Mouse (Mus musculus) urinary bladder, postnatal 25 days (tissue): ENCODE data around the gene Vipr1.

Experiments
- DNase-seq: peaks from one replicate; pipeline ENCODE4 v3.0.0; 2022; ENCODE audit warnings: low spot score

The Vipr1 gene

DNA sequence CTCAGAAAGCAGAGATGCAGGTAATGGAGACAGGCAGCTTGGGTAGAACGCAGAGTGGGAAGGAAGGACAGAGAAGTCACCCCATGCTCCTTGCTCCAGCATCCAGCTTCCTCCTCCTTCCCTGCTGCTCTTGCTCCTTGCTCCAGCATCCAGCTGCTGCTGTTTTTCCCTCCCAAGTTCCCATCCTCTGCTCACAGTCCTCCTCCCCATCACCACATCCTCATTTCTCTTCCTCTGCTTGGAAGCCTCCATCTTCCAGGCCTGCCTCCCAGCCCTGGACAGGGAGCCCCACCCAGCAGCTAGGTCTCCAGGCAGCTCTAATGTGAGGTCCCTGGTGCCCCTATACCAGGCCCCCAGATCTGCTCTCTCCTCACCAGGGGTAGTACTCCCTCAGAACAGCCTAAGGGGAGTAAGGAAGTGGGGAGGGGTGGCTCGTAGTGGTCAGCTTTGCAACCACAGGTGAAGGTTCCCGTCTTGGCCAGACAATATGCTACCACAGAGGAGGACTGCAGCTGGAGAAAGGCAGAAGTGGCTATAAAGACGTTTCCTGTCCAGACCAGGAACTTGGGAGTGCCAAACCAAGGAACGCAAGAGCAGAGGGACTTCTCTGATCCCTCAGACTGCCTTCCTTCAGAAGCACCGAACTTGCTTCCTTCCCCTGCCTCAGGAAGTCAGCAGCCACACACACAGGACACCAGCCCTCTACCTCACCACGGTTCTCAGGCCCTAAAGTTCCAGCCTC is 6.5 kb upstream of the Vipr1 start:
- DNase-seq = no peak

DNA sequence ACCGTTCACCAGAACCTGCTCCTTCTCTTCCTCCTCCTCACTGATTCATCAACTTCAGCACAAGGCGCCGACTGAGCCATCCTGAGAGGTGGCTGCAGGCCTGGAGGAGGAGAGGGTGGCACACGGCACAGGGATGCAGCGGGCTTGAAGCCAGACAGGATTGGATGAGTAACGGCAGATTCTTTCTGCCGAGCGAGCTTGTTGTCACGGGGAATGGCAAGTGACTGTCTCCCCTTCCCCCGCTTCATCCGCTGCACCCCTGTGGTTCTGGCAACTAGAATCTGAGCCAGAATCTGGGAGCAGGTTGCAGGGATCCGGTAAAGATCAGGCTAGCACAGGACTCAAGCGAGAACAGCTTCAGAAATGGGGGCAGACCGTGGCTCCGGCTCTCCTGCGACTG is 2.7 kb upstream of the Vipr1 start:
- DNase-seq = no peak

DNA sequence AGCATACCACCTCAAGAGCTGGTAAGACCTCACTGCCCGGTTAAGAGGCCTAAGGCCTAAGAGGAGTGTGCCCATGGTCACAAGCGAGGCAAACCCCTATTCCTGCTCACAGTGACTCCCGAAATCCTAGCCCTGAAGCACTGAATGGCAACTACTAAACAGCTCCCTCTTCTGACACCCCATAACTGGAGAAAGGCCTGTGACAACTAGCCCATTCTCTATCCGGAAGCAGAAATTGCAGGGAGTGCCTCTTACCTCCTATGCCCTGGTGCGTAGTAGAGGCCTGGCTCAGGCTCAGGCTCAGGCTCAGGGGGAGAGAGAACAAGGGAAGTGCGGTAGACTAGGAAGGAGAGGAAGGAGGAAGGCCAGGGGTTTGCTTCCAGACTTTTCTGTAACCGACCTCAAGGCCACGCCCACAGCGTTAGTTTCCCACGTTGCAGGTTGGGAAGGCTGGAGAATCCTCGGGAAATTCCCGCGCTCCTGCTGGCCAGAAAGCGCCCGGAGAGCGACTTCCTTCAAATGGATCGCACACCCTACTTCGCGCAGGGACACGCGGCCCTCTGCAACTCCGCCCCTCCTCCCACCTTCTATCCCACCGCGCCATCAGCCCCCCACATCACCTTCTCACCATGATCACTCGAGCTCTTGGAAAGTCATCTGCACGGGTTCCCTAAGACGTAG is 1.1 kb upstream of the Vipr1 start:
- no peak for DNase-seq

DNA sequence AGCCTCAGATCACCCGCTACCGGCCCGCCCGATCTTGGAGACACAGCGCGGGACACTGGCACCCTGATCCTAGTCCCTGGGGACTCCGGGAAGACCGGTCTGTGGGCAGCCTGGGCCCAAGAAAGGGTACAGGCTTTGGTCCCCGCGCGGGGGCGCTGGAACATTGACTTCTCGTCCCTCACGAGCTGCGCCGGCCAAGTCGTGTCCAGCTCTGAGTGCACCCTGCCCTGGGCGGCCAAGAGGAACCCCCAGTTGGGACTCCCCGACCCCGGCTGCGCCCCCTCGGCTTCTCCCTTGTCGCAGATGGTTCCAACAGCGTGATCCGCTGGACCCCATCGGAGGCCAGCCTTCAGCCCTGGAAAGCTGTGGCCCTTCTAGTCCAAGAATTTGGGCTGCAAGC is 515 bp upstream of the Vipr1 start, which contains the start of gene Lyzl4:
Lyzl4 (minus strand) TSS at position 96 of the 400 bp plus-strand sequence.
- DNase-seq = peak; percentile 80

DNA sequence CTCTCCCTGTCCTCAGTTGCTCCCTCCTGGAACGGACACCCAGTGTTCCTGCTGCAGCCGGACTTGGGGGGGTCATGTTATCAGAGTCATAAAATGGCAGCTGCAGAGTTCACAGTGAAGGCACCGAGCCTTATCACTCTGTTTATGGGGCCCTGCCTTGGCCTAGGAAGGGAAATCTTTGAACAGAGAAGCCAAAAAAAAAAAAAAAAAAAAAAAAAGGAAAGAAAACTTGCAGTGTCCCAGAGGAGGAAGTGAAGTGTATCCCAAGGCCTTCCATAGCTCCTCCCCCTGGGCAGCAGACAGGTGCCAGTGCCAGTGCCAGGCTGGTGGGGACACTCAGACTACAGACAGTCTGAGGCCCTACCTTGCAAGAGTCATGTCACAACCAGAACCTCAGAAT is 2.3 kb downstream of the Vipr1 start:
- no peak for DNase-seq

DNA sequence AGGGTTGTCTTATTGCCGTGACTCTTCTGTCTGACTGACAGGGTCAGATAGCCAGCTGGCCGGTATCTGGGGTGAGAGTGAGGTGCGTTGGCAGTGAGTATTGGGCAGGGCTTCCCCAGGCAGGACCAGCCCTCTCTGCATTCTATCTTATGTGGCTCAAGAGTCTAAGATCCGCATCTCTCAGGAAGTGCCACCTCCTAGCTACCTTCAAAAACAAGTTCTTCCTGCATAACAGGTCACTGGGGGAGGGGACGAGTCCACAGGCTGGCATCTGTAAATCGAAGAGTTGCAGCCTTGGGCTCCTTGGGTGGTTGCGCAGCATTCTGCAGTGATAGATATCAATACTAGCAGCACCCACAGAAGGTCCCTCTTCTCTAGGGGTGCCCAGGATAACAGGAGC is 4.5 kb downstream of the Vipr1 start:
- peak; percentile 37 for DNase-seq

DNA sequence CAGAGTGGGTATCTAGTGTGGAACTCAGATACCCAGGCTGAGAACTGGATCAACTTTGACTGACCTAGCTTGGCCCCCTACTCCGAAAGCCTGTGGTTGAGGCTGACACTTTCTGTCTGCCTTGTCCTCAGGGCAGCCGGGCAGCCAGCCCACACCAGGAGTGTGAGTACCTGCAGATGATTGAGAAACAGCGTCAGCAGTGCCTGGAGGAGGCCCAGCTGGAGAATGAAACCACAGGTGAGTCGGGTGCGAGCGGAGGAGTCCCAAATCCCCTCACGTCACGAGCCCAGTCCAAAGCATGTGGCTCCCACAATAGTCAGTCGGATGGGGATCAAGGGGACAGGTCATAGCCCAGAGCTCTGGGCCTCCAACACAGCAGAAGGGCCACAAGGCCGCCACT is 11.2 kb downstream of the Vipr1 start:
- DNase-seq = no peak

DNA sequence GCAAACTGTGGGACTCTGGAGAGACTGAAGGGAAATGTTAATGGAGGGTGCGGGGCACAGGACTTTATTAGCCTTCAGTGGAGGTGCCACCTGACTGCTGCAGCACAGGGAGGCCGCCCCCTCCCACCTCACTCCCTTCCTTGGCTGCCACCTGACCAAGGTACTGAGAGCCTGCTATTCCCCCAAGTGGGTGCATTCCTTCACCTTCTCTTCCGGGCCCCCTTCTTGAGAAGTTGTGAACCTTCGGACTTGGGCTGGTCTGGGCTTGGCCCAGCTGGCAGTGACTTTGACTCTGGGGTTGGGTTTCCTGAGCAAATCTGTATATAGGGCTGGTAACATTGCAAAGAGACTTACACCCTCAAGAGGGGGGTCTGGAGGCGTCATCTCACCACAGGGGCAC is 13.8 kb downstream of the Vipr1 start:
- DNase-seq = no peak

DNA sequence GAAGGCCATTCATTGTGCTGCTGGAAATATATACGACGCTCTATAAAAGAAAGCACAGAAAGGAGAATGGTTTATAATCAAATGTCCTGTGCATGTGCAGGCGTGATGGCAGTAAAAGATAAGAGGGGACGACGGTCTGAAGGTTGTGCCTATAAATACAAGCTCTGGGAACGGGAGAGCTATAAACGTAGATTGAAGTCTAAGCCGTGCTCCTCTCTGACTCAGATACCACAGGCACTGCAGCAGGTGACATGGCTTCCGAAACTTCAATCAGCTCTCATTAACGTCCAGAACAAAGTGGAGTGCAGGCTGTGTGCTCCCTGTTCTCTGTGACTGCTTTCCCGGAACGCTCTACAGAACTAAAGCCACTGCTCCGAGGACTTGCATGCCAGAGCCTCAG is 14.6 kb downstream of the Vipr1 start:
- DNase-seq = no peak

DNA sequence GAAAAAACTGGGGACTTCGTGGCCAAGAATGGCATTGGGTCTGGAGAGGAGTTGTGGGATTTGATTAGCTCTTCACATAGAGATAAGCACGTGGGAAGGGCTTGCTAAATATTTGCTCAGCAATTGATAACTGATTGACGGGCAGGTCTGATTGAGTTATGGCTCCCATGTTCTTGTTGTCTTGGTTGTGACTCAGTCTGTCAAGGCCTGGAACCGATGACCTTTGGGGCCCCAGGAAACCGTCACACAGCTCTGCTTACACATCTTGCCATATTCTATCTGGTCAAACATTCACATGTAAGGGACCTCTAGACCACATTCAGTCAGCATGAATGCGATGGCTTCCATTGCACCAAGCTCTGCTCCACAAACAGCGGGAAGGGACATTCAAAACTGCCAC is 15.7 kb downstream of the Vipr1 start:
- DNase-seq = no peak

DNA sequence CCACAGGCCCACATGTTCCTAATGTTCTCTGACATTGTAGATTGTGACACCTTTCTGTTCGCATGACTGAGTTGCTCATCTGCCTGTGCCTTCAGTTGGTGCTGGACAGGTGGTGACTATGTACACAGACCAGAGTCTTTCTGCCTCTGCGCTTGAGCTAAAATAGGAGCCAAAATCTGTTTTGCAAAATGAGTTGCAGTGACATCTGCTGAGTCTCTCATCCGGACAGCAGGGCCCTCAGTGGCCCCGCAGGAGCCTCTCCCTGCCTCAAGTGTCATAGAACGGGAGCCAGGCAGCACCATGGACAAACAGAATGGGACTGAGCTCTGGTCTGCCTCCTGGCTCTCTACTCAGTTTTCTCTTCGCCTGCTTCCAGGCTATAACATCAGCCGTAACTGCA is 17.3 kb downstream of the Vipr1 start:
- DNase-seq = no peak

DNA sequence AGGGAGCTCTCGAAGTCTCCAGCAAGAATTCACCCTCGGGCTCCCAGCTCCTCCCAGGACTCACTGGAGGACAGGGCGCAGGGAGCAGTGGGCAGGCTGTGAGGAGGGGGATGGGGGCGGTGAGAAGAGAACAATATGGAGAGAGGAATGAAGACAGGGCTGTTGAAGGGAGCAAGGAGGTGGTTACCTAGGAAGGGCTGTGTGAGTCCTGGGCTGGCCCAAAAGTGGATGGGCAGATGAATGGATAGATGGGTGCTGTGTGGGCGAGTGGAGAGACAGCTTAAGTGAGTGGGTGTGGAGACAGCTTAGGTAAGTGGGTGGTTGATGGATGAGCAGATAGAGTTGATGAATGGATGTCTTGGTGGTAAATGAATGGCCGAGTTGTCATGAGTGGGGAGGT is 21.0 kb downstream of the Vipr1 start:
- no peak for DNase-seq

DNA sequence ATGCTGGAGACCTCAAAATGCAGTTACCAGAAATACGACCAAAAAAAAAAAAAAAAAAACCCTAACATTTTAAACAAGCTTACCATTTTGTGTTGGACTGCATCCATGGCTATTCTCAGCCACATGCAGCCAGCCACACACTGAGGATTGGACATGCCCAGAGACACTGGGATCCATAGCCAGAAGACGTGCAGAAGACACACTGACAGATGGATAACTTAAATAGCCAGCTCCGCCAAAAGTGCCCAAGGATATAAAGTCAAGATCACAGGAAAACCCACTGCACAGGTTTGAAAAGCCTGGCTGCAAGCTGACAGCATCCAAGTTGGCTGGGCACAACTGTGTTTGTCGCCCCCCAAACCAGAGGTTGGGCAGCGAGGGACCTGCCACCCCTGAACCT is 21.6 kb downstream of the Vipr1 start:
- no peak for DNase-seq

DNA sequence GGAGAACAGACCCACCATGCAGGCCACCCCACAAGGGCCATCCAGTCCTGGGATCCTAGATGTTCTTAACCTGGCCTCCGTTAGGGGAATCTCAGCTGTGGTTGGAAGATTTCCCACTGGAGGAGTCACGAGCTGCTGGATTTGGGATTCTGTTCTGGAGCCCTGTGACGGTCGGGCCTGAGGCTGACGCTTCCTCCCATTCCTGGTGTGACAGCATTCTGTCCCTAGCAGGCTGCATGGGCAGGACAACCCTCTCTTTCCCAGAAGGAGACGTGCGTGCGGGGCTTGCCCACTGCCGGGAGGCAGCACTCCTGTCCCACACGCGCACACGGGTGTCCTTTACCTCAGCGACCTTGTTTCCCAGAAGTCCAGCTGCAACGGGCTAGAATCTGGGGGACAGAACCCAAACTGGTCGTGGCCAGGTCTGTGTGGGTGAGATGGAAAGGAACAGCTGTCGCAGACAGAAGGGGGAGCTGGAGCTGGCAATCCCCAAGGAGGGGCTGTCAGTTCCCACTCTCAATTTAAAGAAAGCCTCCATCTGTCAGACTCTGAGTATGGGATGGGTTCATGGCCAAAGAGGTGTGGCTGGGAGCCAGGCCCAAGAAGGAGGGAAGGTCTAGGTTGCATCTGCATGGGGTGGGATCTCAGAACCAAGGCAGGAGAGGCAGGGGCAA is 24.6 kb downstream of the Vipr1 start:
- DNase-seq = no peak

DNA sequence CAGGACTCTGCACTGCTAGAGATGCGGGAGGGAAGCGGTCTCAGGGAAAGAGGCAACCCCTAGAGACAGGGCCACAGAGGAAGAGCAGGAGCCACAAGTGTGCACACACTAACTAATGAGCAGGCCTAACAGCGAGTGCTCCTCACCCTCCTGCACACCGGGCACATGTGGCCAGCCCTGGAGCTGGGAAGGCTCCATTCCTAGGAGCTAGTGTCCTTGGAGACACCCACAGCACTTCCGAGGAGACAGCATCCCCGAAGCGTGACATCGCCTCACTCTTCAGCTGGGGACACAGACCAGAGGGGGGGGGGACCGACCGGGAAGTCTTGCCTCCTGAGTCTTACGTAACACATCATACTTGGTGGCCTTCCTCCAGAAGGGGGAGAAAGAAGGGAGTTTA is 25.3 kb downstream of the Vipr1 start:
- DNase-seq = no peak

DNA sequence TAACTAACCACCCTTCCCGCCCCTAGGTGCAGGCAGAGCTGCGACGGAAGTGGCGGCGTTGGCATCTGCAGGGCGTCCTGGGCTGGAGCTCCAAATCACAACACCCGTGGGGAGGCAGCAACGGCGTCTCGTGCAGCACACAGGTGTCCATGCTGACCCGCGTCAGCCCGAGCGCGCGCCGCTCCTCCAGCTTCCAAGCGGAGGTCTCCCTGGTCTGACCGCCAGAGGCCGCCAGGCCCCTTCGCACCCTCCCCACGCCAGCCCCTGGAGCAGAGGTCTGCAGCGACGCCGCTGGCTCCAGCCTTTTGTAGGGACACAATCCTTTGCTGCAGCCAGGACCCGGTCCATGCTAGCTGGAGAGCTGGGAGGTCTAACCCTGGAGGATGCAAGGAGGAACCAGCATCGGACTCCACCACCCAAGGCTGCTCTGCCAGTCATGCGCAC is 26.9 kb downstream of the Vipr1 start:
- DNase-seq = peak; percentile 50

DNA sequence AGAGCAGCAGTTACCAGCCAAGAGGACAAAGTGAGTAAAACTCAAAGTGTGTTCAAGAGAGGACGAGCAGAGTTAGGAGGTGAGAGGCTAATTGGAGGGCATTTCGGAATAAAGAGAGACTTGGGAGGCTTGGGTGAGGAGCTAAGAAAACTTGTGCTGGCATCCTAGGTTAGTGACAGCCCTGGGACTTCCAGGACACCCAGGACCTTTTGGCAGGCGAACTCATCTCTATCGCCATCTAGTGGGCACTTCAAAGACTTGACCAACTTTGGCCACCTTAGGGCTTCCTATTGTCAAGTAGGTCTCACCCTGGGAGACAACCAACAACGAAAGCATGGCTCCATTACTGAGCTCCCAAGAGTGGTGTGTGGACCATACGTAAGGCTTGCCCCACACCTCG is 28.8 kb downstream of the Vipr1 start:
- peak; percentile 22 for DNase-seq

DNA sequence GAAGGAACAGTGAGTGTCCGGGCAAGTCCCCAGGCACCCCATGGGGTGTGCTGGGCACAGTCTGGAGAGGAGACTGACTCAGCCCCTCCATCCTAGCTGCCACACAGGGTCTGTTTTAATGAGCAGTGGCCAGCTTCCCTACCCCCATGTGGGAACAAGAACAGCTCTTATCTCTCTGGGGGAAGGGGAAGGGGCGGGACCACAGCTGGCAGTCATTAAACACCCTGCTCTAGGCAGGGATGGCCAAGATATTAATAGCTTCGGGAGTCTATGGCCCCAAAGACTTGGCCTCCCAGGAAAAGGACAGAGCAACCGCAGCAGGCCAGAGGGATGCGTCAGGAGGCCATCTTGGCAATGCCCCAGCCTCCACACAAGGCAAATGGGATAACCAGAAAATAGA is 29.8 kb downstream of the Vipr1 start:
- DNase-seq = no peak

DNA sequence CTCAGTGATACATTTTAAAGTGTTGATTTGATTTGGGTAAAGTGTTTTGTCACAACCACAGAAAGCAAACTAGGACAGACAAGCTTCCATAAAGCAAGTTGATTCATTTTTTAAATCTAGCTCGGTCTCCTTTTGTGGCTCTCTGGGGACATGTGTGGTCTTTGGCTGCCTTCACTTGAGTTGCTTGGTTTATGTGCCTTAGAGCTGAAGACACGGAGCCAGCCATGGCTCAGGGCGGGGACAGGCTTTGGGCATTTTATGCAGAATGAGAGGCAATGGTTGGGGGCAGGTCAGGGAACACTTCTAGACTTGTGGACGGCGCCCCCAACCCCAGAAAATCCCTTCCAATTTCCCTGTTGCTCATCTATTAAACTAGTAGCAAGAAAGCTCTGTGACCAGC is 31.2 kb downstream of the Vipr1 start:
- DNase-seq = no peak

DNA sequence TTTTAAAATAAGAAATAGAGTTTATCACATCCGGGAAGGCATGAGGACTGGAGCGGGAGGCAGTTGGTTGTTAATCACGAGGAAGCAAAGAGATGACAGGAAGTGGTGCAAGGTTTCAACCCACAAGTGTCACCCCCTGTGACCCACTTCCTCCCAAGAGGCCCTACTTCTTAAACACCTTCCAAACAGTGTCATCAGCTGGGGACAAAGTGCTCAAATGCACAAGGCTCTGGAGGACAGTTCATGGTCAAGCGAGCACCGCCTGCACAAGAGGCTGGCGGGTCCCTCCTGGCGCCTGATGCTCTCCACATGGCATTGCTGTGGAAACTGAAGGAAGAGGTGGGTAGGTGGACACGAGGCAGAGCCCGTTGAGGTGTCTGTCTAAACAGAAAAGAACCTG is 32.5 kb downstream of the Vipr1 start:
- no peak for DNase-seq

DNA sequence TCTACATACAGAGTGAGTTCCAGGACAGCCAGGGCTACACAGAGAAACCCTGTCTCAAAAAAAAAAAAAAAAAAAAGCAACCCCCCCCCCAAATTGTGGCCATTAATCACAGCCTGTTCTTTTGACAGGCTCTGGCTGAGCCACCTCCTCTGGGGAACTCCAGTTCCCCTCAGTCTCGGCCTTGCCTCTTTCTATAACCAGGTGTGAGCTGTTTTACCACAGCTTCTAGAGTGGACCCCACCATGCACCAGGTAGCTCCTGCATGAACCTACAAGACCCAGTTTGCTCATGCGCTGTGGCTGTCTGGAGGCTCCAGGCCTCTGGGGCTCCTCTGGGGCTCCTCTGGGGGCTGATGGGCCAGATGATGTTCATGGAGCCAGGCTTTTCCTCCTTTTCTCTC is 33.0 kb downstream of the Vipr1 start:
- no peak for DNase-seq

DNA sequence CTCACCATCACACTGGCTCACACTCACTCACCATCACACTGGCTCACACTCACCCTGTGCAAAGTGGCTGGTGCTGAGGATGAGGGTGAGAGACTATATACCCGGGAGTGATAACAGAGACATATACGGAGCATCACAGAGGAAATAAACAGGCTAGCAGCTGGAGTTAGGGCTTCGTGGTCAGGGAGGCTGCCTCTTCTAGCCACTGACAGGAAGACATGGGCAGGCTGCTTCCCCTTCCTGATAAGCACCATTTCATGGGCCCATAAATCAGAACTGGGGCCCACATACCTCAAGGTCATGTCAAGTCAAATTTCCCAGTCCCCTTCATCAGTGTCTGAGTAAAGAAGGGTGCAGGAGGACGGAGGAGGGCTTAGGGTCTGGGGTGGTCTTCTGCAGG is 34.6 kb downstream of the Vipr1 start:
- no peak for DNase-seq

DNA sequence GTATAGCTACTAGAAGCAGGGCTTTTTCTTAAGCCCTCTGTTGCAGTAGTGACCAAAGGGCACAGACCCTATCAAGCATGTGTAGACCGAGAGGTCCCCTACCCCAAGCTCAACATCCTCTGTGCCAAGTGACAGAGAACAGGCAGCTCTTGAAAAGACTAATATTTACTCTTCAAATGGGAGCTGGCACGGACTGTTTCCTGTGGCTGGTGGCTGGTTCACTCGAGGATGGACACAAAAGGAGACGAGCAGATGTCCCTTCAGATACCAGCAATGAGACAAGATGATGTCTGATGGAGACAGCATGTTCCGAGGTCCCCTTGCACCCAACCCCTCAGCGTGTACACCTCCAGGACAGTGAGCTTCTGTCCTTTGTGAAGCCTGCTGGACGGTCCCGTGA is 35.0 kb downstream of the Vipr1 start:
- DNase-seq = no peak
